Mouse (Mus musculus) layer of hippocampus, adult 18-20 months (tissue): Measurements from ENCODE around the gene Zbed6. TPM values are rescaled to one million over a fixed set of nuclear protein-coding genes. Genes with fewer than 3 reads are reported as not detected.
"Not testable (repeated sequence)": the region's sequence is repeated elsewhere in the genome, so short reads cannot be mapped to it uniquely, and the experiment has no call there.

Source experiments
- DNase-seq, 2 experiments: peaks; one replicate each; pipeline ENCODE4 v3.0.0; 2022; ENCODE audit warnings: low spot score in 2 of 2
- long read RNA-seq: library from polyadenylated mRNA; stranded (forward); transcript quantifications from one replicate; pipeline ENCODE4 v2.0.0, GENCODE M21; 2021
- total RNA-seq, 2 experiments: library from RNA; stranded (reverse); gene quantifications; 2 replicates each; pipeline ENCODE4 v1.2.3; 2021

The Zbed6 gene
- 1 to 10 TPM; 3.3 to 4.7 TPM for total RNA-seq
- long read RNA-seq, result 0 reads

DNA sequence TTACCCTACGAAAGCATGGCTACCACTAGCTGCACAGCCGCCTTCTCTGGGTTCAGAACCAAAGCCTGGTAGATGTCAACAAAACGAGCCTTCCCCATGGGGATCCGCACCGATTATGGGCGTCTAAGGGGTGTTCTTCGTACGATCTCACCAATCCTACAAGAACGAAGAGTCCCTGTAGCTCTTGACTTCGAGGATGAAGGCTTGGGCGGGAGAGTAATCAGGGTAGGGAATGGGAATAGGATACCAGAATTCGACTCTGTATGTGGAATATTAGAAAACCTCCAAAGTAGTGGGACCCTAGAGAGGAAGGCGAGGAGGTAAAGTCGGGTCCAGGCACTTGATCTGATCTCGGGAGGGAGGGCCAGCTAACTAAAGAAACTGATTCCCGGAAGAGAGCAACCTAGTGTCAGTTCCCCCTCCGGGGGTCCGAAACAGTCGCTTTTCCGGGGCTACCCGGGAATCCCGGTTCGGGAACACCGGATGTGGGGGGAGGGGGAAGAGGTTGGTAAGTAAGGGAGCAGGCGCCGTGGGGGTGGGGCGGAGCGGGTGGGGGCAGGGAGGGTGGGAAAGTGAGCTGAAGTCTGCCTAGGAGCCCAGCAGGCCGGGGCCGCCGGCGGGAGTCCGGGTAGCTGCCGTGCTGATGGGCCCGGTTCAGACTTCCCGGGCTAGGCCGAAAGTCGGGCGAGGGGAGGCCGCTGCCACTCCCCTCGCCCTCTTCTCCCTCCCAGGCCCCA, at the start of gene Zbed6:
Zbed6 (minus strand) TSS at position 420 of the 737 bp plus-strand sequence.
- peak; percentile 36 to 66 for DNase-seq

DNA sequence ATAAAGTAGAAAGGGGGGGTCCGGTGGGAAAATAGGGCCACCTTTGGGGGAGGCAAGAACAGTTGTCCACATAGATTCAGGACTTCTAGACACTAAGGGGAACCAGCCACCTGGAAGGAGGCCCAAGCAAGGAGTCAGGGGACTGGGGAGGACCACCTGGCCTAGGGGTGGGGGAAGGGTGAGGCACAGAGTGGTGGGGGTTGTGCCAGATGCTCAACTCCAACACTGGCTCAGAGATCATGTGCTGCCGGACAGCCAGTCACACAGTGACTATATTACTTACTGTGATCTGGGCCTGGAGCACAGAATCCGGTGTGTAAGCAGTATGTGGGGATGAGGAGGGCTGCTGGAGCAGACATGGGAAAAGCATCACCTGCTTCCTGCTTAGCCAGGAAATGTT, 48.6 kb upstream of the Zbed6 start:
- no peak for DNase-seq

DNA sequence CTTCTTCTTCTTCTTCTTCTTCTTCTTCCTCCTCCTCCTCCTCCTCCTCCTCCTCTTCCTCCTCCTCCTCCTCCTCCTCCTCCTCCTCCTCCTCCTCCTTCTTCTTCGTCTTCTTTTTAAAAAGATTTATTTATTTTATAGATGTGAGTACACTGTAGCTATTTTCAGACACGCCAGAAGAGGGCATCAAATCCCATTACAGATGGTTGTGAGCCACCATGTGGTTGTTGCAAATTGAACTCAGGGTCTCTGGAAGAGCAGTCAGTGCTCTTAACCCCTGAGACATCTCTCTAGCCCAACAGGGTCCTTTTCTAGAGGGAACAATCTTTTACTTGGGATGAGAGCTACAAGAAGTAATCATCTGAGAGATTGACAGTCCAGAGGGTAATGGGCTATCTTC, 41.1 kb upstream of the Zbed6 start:
- peak in 1 of 2 experiments; percentile 49 for DNase-seq

DNA sequence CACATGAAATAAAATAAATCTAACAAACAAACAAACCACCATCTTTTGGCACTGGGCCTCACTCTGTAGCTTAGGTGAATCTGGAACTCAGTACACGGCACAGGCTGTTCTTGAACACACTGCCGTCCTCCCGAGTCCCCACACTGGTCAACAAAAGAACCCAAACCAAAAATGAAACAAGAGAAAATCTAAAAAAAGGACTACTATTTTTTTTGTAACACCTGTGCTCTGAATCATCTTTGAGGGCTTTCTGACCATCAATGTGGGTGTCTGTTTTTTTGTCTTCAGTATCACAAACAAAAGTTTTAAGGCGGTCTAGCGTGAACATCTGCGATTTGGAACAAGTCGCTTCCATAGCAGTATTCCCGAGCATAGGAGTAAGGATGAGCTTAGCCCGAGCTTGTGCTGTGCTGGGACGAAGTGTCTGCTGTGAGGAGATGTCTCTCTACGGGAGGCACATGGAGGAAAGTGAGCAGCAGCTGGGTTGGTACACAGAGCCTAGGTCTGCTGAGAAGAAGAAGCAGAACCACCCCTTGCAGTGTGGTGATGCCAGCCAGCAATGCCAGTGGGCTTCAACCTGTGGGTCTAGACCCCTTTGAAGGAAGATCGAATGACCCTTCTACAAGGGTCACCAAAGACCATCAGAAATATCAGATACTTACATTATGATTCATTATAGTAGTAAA, 37.4 kb upstream of the Zbed6 start:
- no peak for DNase-seq

DNA sequence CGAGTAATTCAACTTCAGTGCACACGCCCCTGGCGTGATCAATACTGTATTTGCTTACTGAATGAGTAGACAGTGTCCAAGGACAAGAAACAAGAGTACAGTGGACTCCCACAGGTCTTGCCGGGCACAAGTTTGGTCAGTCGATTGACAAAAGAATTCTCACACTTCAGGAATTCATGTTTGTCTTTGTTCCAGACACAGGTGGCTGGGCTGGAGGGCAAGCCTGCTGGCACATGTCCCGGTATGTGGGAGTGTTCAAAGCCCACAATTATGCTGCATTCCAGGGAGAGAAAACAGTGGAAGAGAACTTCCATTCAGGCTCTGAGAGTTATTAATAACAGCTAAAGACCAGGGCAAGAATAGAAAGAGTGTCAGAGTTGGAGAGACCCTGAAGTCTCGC, 35.2 kb upstream of the Zbed6 start:
- DNase-seq, result peak in 1 of 2 experiments; percentile 6

DNA sequence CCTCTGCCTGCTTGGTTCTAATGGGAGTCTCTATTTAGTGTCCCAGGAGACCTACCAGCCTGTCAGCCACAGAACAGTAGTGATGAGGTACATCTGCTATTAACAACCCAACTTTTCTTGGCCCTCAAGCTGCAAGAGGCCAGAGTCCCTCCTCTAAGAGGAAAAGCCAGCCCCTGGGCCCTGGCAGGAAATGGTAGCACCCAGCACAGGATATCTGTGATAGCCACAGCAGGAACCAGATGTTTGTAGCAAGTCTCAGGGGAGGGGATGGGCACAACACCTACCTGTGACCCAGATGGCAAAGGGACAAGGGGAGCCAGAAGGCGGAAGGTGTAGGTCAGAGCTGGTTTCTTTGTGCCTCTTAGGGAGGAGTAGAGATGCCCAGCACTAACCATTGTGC, 34.2 kb upstream of the Zbed6 start:
- DNase-seq, result no peak

DNA sequence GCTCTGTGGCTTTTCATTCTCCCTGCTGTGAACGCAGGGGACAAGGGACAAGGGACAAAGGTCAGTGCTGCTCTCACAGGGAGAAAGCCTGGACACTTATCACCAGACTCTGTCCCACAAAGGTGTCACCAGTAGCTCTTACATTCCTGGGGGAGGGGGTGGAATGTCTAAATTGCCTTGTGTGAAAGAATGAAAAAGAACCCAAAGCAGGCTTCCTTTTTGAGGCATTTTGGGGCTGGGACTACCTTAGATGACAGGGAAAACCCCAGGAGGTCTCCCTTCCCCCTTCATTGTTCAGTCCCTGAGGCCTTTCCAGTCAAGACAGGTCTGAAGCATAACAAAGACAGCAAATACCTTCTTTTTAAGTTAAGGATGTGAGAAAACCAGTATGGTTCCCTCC, 33.6 kb upstream of the Zbed6 start:
- no peak for DNase-seq

DNA sequence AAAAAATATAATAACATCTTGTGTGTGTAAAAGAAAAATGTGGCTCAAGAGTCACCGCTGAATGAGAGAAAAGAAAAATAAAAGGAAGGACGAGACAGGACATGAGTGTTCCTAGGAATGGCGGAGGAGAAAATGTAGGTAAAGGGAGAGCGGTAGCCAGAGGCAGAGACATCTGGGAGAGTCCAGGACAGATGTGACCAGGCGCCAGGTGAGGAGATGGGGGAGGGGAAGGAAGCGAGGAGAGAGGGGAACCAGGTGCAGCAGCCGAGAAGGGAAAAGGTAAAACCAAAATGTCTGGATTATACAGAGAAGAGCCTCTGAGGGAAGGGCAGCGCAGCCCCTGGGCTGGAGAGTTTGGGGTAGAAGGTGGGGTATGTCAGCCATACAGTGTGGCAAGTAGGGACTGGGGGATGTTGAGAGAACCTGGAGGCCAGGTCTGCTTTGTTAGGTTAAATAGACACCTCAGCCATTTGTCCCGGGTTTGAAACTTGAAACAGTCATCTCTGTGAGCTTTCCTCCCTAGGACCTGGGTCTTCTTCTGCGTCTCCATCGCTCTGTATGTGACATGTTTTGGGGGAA, 32.9 kb upstream of the Zbed6 start:
- no peak for DNase-seq

DNA sequence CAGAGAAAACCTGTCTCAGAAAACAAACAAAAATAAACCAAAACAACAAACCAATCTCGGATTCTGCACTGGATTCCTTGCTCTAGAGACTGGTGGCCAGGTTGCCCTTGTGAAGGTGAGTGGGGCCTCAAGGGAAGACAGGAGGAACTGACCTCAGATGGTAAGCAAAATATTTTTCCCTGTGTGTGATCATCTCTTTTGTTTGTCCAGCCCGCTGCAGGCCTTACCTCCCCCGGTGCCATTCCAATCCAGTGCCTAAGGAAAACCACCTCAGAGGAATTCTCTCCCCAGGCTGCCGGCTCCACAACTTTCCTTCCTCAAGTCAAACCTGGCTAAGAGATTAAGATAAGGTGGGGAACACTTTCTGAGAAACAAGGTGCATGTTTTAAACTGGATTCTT, 31.5 kb upstream of the Zbed6 start:
- no peak for DNase-seq

DNA sequence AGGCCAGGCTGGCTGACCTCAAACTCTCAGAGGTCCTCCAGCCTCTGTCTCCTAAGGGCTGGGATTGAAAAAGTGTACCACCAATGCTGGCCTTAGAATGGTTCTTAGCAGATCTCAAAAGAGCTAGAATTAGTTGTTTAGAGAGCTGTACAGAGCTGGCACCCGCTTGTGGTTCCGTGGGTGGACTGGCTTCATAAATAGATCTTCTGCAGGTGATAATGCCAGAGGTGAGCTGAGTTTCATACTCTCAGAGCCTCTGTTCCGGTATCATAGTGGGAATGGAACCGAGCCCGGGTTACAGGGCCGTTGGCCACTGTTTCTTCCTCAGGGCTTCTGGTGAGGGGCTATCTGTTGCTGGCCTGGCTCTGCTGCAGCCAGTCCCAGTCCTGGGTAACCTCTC, 30.4 kb upstream of the Zbed6 start:
- no peak for DNase-seq

DNA sequence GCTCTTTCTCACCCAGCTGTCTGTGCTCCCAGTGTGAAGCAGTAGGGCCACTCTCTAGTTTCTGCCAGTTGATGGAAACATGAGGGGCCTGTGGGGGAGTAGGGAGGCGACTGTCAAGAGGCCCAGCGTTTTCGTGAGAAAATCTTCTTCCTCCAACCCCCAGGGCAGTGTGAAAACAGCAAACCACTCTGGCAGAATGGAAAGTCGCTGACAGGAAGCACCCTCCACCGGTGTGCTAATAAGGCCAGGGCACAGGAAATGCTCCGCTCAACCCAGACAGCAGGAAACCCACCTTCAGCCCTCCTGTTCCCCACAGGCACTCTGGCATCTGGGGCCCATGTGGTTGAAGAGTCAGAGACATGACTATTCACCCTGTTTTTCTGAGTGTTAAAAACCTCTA, 29.2 kb upstream of the Zbed6 start, which contains the start of gene Lax1:
Lax1 (minus strand) TSS at position 212 of the 400 bp plus-strand sequence.
- DNase-seq, result no peak

DNA sequence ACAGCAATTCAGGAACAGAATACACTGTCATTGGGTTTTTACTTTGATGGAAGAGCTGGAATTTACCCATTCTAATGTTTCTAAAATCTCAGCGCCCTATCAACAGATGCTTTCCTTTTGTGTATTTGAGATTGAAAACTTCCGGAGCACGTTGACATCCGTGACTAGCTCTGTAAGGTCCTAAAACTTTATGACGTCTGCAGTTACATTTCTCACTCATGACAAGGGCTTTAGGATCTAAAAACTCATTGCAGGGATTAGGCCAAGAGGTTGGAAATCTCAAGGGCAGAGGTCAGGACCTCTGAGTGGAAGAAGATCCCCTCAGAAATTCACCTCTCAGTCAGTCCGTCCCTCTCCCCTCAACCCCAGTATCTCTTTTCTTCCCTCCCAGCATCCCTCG, 27.6 kb upstream of the Zbed6 start:
- no peak for DNase-seq

DNA sequence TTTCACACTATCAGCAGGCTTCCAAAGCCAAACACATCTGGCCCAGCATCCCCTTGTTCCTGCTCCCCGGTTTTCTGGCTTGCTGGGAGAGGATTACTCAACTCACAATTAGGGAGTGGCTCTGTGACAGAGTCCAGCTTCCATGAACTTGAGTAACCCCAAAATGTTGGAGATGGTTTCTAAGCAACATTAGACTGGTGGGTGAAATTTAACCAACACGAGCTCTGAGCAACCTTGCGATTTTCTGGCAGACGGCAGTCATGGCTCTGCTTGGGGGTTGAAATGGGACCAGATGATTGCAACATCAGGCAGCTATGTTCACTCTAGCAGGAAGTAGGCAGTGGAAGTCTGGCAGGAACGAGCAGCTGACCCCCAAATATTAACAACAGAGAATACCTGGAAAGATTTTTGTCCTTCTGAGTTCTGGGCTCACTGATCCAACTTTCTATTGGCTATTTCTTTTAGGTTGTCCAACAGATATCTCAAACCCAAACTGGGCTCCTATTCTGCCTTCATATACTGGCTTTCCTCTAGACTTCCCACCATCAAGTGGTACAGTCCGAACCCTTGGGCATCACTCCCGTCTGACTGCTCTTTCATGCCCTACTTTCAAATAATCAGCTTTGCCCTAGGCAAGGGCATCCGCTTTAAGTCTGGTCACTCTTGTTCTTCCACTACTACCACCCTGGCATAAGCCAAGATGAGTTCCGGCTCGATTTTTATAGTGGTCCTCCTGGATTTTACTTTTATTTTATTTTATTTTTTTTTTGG, 25.2 kb upstream of the Zbed6 start:
- DNase-seq, result peak; percentile 25 to 52

DNA sequence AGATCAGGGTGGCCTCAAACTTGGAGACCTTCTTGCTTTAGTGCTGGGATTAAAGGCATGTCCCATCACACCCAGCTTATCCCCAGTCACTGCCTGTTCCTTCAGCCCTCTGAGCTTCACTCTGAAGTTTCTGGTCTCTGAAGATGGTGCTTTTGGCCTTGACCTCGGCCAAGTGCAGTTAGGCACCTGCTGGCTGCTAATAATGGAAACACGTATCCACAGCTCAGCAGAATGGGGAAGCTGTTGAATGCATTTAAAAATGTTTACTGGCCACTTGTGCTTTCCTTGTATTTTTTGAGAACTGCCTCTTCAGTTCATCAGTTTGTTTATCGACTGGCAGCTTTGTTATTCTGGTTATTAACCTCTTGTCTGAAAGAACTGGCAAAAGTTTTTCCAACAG, 11.1 kb upstream of the Zbed6 start:
- no peak for DNase-seq

DNA sequence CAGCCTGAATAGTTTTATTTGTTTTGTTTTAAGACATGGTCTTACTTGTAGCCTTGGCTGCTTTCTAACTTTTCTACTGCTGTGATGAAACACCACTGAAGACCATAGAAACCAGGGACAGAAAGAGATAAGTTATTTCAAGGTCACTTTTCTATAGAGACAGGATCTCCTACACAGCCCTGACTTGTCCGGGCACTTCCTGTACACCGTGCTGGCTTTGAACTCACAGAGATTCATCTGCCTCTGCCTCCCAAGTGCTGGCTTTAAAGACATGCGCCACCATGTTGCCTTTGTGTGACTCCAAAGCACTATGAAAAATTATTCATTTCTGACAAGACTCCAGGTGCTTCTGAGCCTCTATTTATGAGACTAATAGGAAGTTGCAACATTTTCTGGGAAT, 10.6 kb upstream of the Zbed6 start:
- DNase-seq, result no peak

DNA sequence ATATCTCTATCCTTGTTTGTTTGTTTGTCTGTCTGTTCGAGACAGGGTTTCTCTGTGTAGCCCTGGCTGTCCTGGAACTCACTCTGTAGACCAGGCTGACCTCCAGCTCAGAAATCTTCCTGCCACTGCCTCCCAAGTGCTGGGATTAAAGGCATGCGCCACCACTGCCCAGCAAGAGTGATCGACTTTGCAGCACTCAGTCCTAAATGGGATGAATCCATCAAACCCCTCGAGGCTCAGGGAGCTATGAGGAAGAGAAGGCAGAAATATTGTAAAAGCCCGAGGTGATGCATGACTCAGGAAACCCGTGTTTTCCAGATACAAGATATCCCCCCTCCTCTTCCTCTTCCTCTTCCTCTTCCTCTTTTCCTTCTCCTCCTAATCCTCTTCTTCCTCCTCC, 10.1 kb upstream of the Zbed6 start:
- DNase-seq, result no peak

DNA sequence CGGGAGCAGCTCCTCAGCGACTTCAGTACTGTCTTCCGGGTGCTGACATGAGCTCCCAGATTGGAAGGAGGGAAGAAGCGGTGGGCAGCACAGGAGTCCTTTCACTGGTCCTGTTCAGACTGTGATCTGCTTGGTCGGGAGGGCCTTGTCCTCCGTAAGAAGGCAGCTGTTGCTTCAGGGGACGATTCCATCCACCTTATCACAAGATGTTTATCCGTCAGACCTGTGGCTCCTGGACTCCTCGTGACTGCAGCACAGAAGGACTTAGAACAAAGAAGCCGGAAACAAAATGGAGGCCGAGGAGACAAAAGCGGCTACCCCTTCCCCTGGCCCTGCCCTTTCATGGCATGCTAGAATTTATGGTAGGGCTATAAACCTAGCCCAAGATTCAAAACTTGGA, 9.5 kb upstream of the Zbed6 start:
- no peak for DNase-seq

DNA sequence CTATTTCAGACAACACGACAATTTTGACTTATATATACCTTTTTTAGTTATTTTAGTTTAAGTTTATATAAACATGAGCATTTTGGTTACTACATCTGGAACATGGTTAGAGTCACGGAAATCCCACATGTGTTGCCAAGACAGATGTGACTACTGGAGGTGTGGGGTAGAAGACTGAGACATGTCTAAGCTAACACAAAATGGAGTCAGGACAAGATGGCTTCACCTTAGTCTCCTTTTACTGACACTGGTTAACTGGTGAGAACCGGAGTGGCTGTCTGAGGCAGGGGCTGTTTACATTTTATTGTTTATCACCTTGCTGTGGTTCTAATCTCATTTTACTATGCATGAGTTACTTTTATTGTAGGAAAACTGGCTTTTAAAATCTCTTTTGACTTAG, 7.9 kb upstream of the Zbed6 start:
- DNase-seq, result no peak

DNA sequence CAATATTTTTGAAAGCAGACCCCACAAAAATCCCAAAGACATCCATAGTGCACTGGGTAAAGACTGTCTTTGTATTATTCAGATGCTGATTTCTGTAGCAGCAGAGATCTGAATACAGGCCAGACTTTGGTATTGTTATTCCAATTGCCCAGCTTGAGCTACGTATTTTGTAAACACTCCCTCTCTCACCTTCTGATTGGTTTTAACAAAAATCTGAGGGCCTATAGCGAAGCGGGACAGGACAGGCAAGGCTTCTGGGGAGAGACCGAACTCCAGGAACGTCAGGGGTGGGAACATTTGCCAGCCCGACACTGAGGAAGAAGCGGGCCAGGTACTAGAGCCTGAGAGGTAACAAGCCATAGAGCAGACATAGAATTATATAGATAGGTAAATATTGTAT, 7.0 kb upstream of the Zbed6 start:
- no peak for DNase-seq

DNA sequence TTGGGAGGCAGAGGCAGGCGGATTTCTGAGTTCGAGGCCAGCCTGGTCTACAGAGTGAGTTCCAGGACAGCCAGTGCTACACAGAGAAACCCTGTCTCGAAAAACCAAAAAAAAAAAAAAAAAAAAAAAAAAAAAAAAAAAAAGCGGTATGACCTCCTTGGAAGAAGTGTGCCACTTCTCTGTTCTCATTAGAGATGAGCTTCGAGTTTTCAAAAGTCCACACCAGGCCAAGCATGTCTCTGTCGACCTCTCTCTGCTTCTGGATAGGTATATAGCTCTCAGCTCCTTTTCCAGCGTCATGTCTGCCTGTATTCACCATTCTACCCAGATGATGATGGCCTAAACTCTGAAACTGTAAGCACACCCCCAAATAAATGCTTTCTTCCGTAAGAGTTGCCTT, 5.0 kb upstream of the Zbed6 start:
- DNase-seq, result not testable (repeated sequence)

DNA sequence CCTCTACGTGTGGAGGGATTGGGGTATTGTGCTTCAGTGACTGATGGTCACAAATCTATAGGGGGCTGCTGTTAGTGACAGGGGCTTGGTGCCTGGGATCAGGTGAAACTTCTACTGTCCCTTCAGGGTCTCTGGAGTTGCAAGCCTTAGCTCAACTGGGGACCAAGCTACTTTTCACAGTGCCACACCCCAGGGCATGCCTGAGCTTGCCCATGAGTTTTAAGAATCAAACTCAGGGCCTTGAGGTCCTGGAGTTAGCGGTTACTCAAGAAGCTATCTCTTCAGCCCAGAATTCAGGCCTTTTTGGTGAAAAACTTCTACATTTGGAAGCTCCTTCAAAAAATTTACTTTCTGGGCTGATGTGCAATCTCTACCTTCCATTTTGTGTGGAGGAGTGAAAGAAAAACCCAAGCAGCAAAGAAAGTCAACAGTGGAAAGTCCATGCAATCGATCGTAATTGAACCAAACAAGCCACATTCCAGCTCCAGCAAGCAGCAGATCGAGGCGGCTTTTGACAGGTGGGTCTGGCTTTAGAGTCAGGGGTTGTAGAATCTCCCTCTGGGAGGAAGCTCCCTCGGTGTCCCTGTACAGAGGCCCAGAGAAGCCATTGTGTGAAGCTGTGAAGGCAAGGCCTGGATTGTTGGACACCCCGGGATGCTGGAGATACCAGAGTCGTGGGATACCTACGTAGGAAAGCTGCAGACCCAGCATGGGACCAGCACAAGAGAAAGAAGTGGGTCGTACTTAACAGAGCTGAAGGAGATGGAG, 3.7 kb upstream of the Zbed6 start:
- DNase-seq, result no peak
